Mouse (Mus musculus) ES-Bruce4 (cell line): ENCODE data around the gene Abl2.

Experiments used
- CTCF ChIP-seq: IDR thresholded peaks from one replicate; pipeline ENCODE4 v1.8.1; 2011; ENCODE audit warnings: low read depth, low read length
- POLR2A ChIP-seq: IDR thresholded peaks from one replicate; pipeline ENCODE4 v1.8.1; 2011; ENCODE audit warnings: low read length; ENCODE audit not compliant: insufficient read depth

DNA sequence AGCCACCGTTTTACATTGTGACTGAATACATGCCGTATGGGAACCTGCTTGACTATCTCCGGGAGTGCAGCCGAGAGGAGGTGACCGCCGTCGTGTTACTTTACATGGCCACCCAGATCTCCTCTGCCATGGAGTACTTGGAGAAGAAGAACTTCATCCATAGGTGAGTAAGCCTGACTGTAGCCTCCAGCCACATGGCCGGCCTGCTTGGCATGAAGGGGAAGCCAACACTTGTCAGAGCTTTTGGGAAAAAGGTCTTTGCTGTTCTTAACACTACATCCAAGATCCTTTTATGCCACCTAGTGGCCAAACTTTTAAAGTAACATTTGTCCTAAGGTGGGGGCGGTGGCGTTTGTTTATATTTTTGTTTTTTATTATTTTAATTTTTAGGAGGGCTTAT is 74.5 kb downstream of the Abl2 start:
- TF ChIP-seq POLR2A (no peak), CTCF (peak; percentile 3)
